Mouse (Mus musculus) lung, adult 2 months (tissue): Measurements from ENCODE around the gene Gins3.

Source experiments
- CTCF ChIP-seq: fragments of 200-500 bp; IDR thresholded peaks from 2 replicates; pipeline ENCODE4 v1.5.1; 2011; ENCODE audit warnings: mild to moderate bottlenecking, low read length, control low read depth; ENCODE audit not compliant: insufficient read depth
- POLR2A ChIP-seq: fragments of 200-500 bp; IDR thresholded peaks from 2 replicates; pipeline ENCODE4 v1.6.1; 2011; ENCODE audit warnings: low read depth, mild to moderate bottlenecking, control low read depth, low read length, borderline replicate concordance; ENCODE audit errors: extremely low read depth

- TF ChIP-seq CTCF (no peak), POLR2A (no peak)
These were observed 23.2 kb downstream of the Gins3 start for GRCm38 (mm10) chr8:95656316-95657002.
